ENCODE assay signal across 8 mouse cellular contexts in the genomic region with DNA sequence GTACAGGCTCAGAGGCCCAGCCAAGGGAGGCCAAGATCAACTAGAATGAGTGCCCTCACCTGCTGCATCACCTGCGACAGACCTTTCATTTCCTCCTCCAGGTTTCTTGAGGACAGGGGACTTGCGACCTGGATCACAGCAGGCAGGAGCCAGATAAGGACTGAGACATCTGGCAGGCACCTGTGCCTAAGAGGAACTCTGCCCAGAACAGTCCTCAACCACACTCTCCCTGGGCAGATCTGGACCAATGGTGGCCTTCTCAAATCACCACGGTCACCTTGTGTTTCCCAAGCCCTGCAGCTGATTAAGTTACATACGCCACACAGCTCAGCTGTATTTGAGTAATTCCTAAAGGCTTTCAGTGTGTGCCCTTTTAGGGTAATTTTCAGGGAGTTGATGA. TPM values are rescaled to one million over a fixed set of nuclear protein-coding genes. Genes with fewer than 3 reads are reported as not detected.
A peak's percentile ranks its signal among the peaks of the same experiment; 100 is the strongest.
DNase-seq lines count a peak whose midpoint lies in the region; ATAC-seq lines count a peak whose summit lies in the region.

No protein-coding gene starts in this region.

- peaks cover 13% of the 10 kb centered on the region for H3K36me3 ChIP-seq in hindbrain, embryonic 10.5 days
- no peaks in the 10 kb centered on the region for H3K36me3 ChIP-seq in hindbrain, embryonic 11.5 days (ENCODE audit: control insufficient read depth, insufficient read depth, low read length)
- peaks cover 12% of the 10 kb centered on the region for H3K36me3 ChIP-seq in heart, embryonic 10.5 days
- peaks cover 11% of the 10 kb centered on the region for H3K36me3 ChIP-seq in liver, embryonic 13.5 days

- no peak overlapping the region for H3K4me2 ChIP-seq in hindbrain, embryonic 11.5 days (replicated peaks; ENCODE audit: low read depth, low read length)
- H3K4me2 ChIP-seq in liver, embryonic 13.5 days, result peak overlapping the region; percentile 97

- no peak for DNase-seq in hindbrain, embryonic 10.5 days (ENCODE audit: low spot score)
- no peak for DNase-seq in hindbrain, embryonic 11.5 days (ENCODE audit: low spot score)
- peak; percentile 44 for DNase-seq in adipocyte (ENCODE audit: low spot score)
- DNase-seq in heart, embryonic 10.5 days (ENCODE audit: low spot score), result no peak
- DNase-seq in liver, embryonic 13.5 days, result peak; percentile 26
- no peak for DNase-seq in urinary bladder, postnatal 4 days (ENCODE audit: low spot score in 2 of 2)
- no peak for DNase-seq in left cerebral cortex, postnatal 14 days (ENCODE audit: low spot score in 2 of 2)

- peaks cover 29% of the 10 kb centered on the region for H3K4me1 ChIP-seq in hindbrain, embryonic 10.5 days (replicated peaks)
- no peaks in the 10 kb centered on the region for H3K4me1 ChIP-seq in hindbrain, embryonic 11.5 days (replicated peaks; ENCODE audit: control insufficient read depth, insufficient read depth, low read length)
- H3K4me1 ChIP-seq in heart, embryonic 10.5 days, result peaks cover 17% of the 10 kb centered on the region
- H3K4me1 ChIP-seq in liver, embryonic 13.5 days (replicated peaks), result peaks cover 40% of the 10 kb centered on the region

- no peaks in the 10 kb centered on the region for H3K27me3 ChIP-seq in hindbrain, embryonic 10.5 days (ENCODE audit: insufficient read depth, poor library complexity, severe bottlenecking)
- no peaks in the 10 kb centered on the region for H3K27me3 ChIP-seq in hindbrain, embryonic 11.5 days (ENCODE audit: control insufficient read depth, insufficient read depth, low read length)
- H3K27me3 ChIP-seq in heart, embryonic 10.5 days (ENCODE audit: insufficient read depth, poor library complexity, severe bottlenecking), result no peaks in the 10 kb centered on the region
- H3K27me3 ChIP-seq in liver, embryonic 13.5 days, result no peaks in the 10 kb centered on the region

- no peak overlapping the region for H3K9ac ChIP-seq in hindbrain, embryonic 11.5 days (ENCODE audit: low read depth, low read length)
- peak overlapping the region; percentile 75 for H3K9ac ChIP-seq in liver, embryonic 13.5 days

- ATAC-seq in hindbrain, embryonic 11.5 days (ENCODE audit: low FRiP score), result no peak
- no peak for ATAC-seq in liver, embryonic 13.5 days (ENCODE audit: low read depth)
- ATAC-seq in inflammation-experienced regulatory T-cells, adult 6 months, result no peak

- WGBS in hindbrain, embryonic 10.5 days, result 72% methylated on average over 4 of the region's 4 CpGs
- WGBS in hindbrain, embryonic 11.5 days, result 75% methylated on average over 4 of the region's 4 CpGs
- 65% methylated on average over 4 of the region's 4 CpGs for WGBS in heart, embryonic 10.5 days
- WGBS in liver, embryonic 13.5 days (ENCODE audit: insufficient replicate concordance), result 44% methylated on average over 4 of the region's 4 CpGs

- no peak overlapping the region for H3K27ac ChIP-seq in hindbrain, embryonic 10.5 days
- H3K27ac ChIP-seq in hindbrain, embryonic 11.5 days (ENCODE audit: low read depth, low read length), result no peak overlapping the region
- peak overlapping the region; percentile 87; the same call in 1 of the 2 replicates for H3K27ac ChIP-seq in heart, embryonic 10.5 days
- H3K27ac ChIP-seq in liver, embryonic 13.5 days, result peak overlapping the region; percentile 87

- no peaks in the 10 kb centered on the region for H3K9me3 ChIP-seq in hindbrain, embryonic 10.5 days
- no peaks in the 10 kb centered on the region for H3K9me3 ChIP-seq in hindbrain, embryonic 11.5 days (ENCODE audit: control insufficient read depth, low read length)
- no peaks in the 10 kb centered on the region for H3K9me3 ChIP-seq in heart, embryonic 10.5 days
- no peaks in the 10 kb centered on the region for H3K9me3 ChIP-seq in liver, embryonic 13.5 days (replicated peaks)

- H3K4me3 ChIP-seq in hindbrain, embryonic 10.5 days, result peak overlapping the region; percentile 89
- H3K4me3 ChIP-seq in hindbrain, embryonic 11.5 days (ENCODE audit: low read depth, low read length), result no peak overlapping the region
- peak overlapping the region; percentile 77 for H3K4me3 ChIP-seq in heart, embryonic 10.5 days
- H3K4me3 ChIP-seq in liver, embryonic 13.5 days (replicated peaks), result peak overlapping the region; percentile 85

- intact Hi-C loops in left cerebral cortex, postnatal 14 days (cut with DNase I), result no loop called here

RNA-seq across cellular contexts. Expression of gene Gm9903, which starts 0.9 kb away (rescaled TPM):
- 0.77 and 1.2 TPM in 2 replicates for polyA plus RNA-seq in hindbrain, embryonic 10.5 days (2016; fragmentation: Nextera tagmentation; extraction: Ambion mirVana)
- polyA plus RNA-seq in hindbrain, embryonic 11.5 days (2014; fragmentation: Nextera tagmentation; extraction: Ambion mirVana), result 0.66 and 0.94 TPM in 2 replicates
- 0.79 and 1.2 TPM in 2 replicates for polyA plus RNA-seq in heart, embryonic 10.5 days (2016; fragmentation: Nextera tagmentation; extraction: Ambion mirVana)
- polyA plus RNA-seq in liver, embryonic 13.5 days (2015; fragmentation: Nextera tagmentation; extraction: Ambion mirVana), result 0.13 TPM in 1 of 2 replicates, not detected in the other
- polyA plus RNA-seq in inflammation-experienced regulatory T-cells, adult 6 months (2017; shearing (Covaris generic)), result under 1 TPM; 0.63 to 0.82 (median 0.66) TPM
- 1 to 10 TPM in 1 of 2 experiments, under 1 TPM in 1; 0.72 to 1.3 TPM for total RNA-seq in left cerebral cortex, postnatal 14 days (2021)

RNA-seq across cellular contexts. Expression of gene Fam53a, which starts 1.2 kb away (rescaled TPM):
- 58.8 and 68.1 TPM in 2 replicates for polyA plus RNA-seq in hindbrain, embryonic 10.5 days (2016; fragmentation: Nextera tagmentation; extraction: Ambion mirVana)
- polyA plus RNA-seq in hindbrain, embryonic 11.5 days (2014; fragmentation: Nextera tagmentation; extraction: Ambion mirVana), result 50.3 and 52.3 TPM in 2 replicates
- 65.4 and 67.4 TPM in 2 replicates for polyA plus RNA-seq in heart, embryonic 10.5 days (2016; fragmentation: Nextera tagmentation; extraction: Ambion mirVana)
- polyA plus RNA-seq in liver, embryonic 13.5 days (2015; fragmentation: Nextera tagmentation; extraction: Ambion mirVana), result 26.7 and 31.3 TPM in 2 replicates
- 10 to 100 TPM; 17.8 to 23.6 (median 22.2) TPM for polyA plus RNA-seq in inflammation-experienced regulatory T-cells, adult 6 months (2017; shearing (Covaris generic))
- 10 to 100 TPM; 22.4 to 23.9 TPM for total RNA-seq in left cerebral cortex, postnatal 14 days (2021)

RNA-seq across cellular contexts. Expression of gene Slbp, which starts 21.8 kb away (rescaled TPM):
- 255 and 317 TPM in 2 replicates for polyA plus RNA-seq in hindbrain, embryonic 10.5 days (2016; fragmentation: Nextera tagmentation; extraction: Ambion mirVana)
- polyA plus RNA-seq in hindbrain, embryonic 11.5 days (2014; fragmentation: Nextera tagmentation; extraction: Ambion mirVana), result 257 and 262 TPM in 2 replicates
- polyA plus RNA-seq in heart, embryonic 10.5 days (2016; fragmentation: Nextera tagmentation; extraction: Ambion mirVana), result 173 and 225 TPM in 2 replicates
- polyA plus RNA-seq in liver, embryonic 13.5 days (2015; fragmentation: Nextera tagmentation; extraction: Ambion mirVana), result 319 and 390 TPM in 2 replicates
- polyA plus RNA-seq in inflammation-experienced regulatory T-cells, adult 6 months (2017; shearing (Covaris generic)), result 100 to 1,000 TPM; 121 to 329 (median 129) TPM
- total RNA-seq in left cerebral cortex, postnatal 14 days (2021), result 10 to 100 TPM; 23.6 to 27.7 TPM

RNA-seq across cellular contexts. Expression of gene Tacc3, which starts 27.3 kb away (rescaled TPM):
- 259 and 305 TPM in 2 replicates for polyA plus RNA-seq in hindbrain, embryonic 10.5 days (2016; fragmentation: Nextera tagmentation; extraction: Ambion mirVana)
- 232 and 255 TPM in 2 replicates for polyA plus RNA-seq in hindbrain, embryonic 11.5 days (2014; fragmentation: Nextera tagmentation; extraction: Ambion mirVana)
- 185 and 235 TPM in 2 replicates for polyA plus RNA-seq in heart, embryonic 10.5 days (2016; fragmentation: Nextera tagmentation; extraction: Ambion mirVana)
- 158 and 183 TPM in 2 replicates for polyA plus RNA-seq in liver, embryonic 13.5 days (2015; fragmentation: Nextera tagmentation; extraction: Ambion mirVana)
- 100 to 1,000 TPM in 1 of 3 experiments, 10 to 100 TPM in 2; 19.1 to 147 (median 22.1) TPM for polyA plus RNA-seq in inflammation-experienced regulatory T-cells, adult 6 months (2017; shearing (Covaris generic))
- total RNA-seq in left cerebral cortex, postnatal 14 days (2021), result 10 to 100 TPM in 1 of 2 experiments, 1 to 10 TPM in 1; 9.1 to 11.2 TPM

RNA-seq across cellular contexts. Expression of gene Tmem129, which starts 27.6 kb away (rescaled TPM):
- polyA plus RNA-seq in hindbrain, embryonic 10.5 days (2016; fragmentation: Nextera tagmentation; extraction: Ambion mirVana), result 37.1 and 40.9 TPM in 2 replicates
- polyA plus RNA-seq in hindbrain, embryonic 11.5 days (2014; fragmentation: Nextera tagmentation; extraction: Ambion mirVana), result 37.2 and 39.0 TPM in 2 replicates
- 37.7 and 42.5 TPM in 2 replicates for polyA plus RNA-seq in heart, embryonic 10.5 days (2016; fragmentation: Nextera tagmentation; extraction: Ambion mirVana)
- polyA plus RNA-seq in liver, embryonic 13.5 days (2015; fragmentation: Nextera tagmentation; extraction: Ambion mirVana), result 20.2 and 21.9 TPM in 2 replicates
- 10 to 100 TPM; 26.3 to 33.7 (median 32.2) TPM for polyA plus RNA-seq in inflammation-experienced regulatory T-cells, adult 6 months (2017; shearing (Covaris generic))
- total RNA-seq in left cerebral cortex, postnatal 14 days (2021), result 10 to 100 TPM; 24.9 to 26.7 TPM

Comparison
In these comparisons a context has a peak if more than half of its experiments do, and no peak if none do; other contexts are left out.
1. DNase-seq: peak in adipocyte (single experiment) and liver, embryonic 13.5 days (single experiment); none in hindbrain, embryonic 10.5 days (single experiment), hindbrain, embryonic 11.5 days (single experiment), heart, embryonic 10.5 days (single experiment), urinary bladder, postnatal 4 days (0 of 2) and left cerebral cortex, postnatal 14 days (0 of 2).
2. H3K27ac ChIP-seq: peak in heart, embryonic 10.5 days (single experiment) and liver, embryonic 13.5 days (single experiment); none in hindbrain, embryonic 10.5 days (single experiment) and hindbrain, embryonic 11.5 days (single experiment).